Mouse (Mus musculus) stomach, postnatal 0 days (tissue): ENCODE measurements around the gene 1500009C09Rik. TPM values are rescaled to one million over a fixed set of nuclear protein-coding genes. Genes with fewer than 3 reads are reported as not detected.

ENCODE experiments used
- ATAC-seq: fragments of 200-750 bp; cut with Nextera tagmentation; 2 replicates; pipeline ENCODE4 v1.8.0; 2017; ENCODE audit not compliant: low FRiP score, low TSS enrichment
- DNase-seq: peaks from one replicate; pipeline ENCODE4 v3.0.0-alpha.2; 2016; ENCODE audit warnings: low spot score
- H3K27ac ChIP-seq: fragments of 300-500 bp; sonication (generic); replicated peaks from 2 replicates; pipeline ENCODE4 v1.5.1; 2014; ENCODE audit warnings: mild to moderate bottlenecking, control low read depth
- H3K27me3 ChIP-seq: fragments of 300-500 bp; sonication (generic); 2 replicates; pipeline ENCODE4 v1.6.1; 2014; ENCODE audit warnings: low read length; ENCODE audit not compliant: control insufficient read depth, insufficient read depth
- H3K36me3 ChIP-seq: fragments of 300-500 bp; sonication (generic); 2 replicates; pipeline ENCODE4 v1.6.1; 2014; ENCODE audit warnings: low read length, mixed read lengths; ENCODE audit not compliant: control insufficient read depth, insufficient read depth
- H3K4me1 ChIP-seq: fragments of 300-500 bp; sonication (generic); replicated peaks from 2 replicates; pipeline ENCODE4 v1.6.1; 2014; ENCODE audit warnings: antibody characterized with exemption; ENCODE audit not compliant: control insufficient read depth, insufficient read depth
- H3K4me2 ChIP-seq: fragments of 300-500 bp; sonication (generic); replicated peaks from 2 replicates; pipeline ENCODE4 v1.6.1; 2014; ENCODE audit warnings: low read depth, mild to moderate bottlenecking, control low read depth, moderate library complexity
- H3K4me3 ChIP-seq: fragments of 300-500 bp; sonication (generic); 2 replicates; pipeline ENCODE4 v1.5.1; 2014; ENCODE audit warnings: low read depth, low read length, control low read depth
- H3K9ac ChIP-seq: fragments of 300-500 bp; sonication (generic); 2 replicates; pipeline ENCODE4 v1.6.1; 2014; ENCODE audit warnings: mild to moderate bottlenecking, low read length, control low read depth, mixed read lengths
- H3K9me3 ChIP-seq: fragments of 300-500 bp; sonication (generic); 2 replicates; pipeline ENCODE4 v1.6.1; 2016; ENCODE audit warnings: low read length; ENCODE audit not compliant: control insufficient read depth
- CTCF ChIP-seq: IDR thresholded peaks from 2 replicates; pipeline ENCODE4 v1.5.1; 2016; ENCODE audit warnings: antibody characterized with exemption, low read depth, mild to moderate bottlenecking, moderate library complexity
- EP300 ChIP-seq: optimal IDR thresholded peaks from 2 replicates; pipeline ENCODE3; 2016; ENCODE audit warnings: antibody characterized with exemption
- WGBS: fragments of 180-500 bp; shearing (Covaris S2); extraction: QIAGEN DNeasy Blood & Tissue Kit; methylation state at CpG from one replicate; pipeline ENCODE4 v1.1.7; 2014; 5-methylcytosine and 5-hydroxymethylcytosine counted together
- polyA plus RNA-seq: library from polyadenylated mRNA; unstranded; fragments of >200 nt; fragmentation: Nextera tagmentation; extraction: Ambion mirVana; gene quantifications from 2 replicates; pipeline ENCODE4 v1.2.1, GENCODE M21; 2015

Gene 1500009C09Rik
- polyA plus RNA-seq, 1 experiment from 2014 or later = 0.23 TPM

GRCm38 (mm10) chr15:82229542-82230045 is 22.6 kb upstream of the 1500009C09Rik start:
- DNase-seq (no peak), ATAC-seq (no peak)
- no peak overlapping the region for H3K4me3 ChIP-seq

GRCm38 (mm10) chr15:82230098-82230611 is 22.0 kb upstream of the 1500009C09Rik start:
- Histone ChIP-seq H3K27me3 (no peaks in the 10 kb centered on the region), H3K4me3 (no peak overlapping the region), H3K4me1 (no peaks in the 10 kb centered on the region), H3K4me2 (no peak overlapping the region), H3K9ac (no peak overlapping the region), H3K9me3 (no peaks in the 10 kb centered on the region), H3K27ac (no peak overlapping the region), H3K36me3 (no peaks in the 10 kb centered on the region)
- TF ChIP-seq CTCF = no peak
- TF ChIP-seq EP300 = no peak
- WGBS = 72% methylated on average over 6 of the region's 6 CpGs
- ATAC-seq (no peak), DNase-seq (no peak)

More at GRCm38 (mm10) chr15:82229542-82230045, 22.6 kb upstream of the 1500009C09Rik start:
- Histone ChIP-seq H3K4me2 (no peak overlapping the region), H3K9ac (no peak overlapping the region), H3K27ac (no peak overlapping the region), H3K9me3 (no peaks in the 10 kb centered on the region), H3K4me1 (no peaks in the 10 kb centered on the region), H3K36me3 (no peaks in the 10 kb centered on the region), H3K27me3 (no peaks in the 10 kb centered on the region)
- WGBS = 35% methylated on average over 11 of the region's 11 CpGs
- TF ChIP-seq CTCF (no peak), EP300 (no peak)

GRCm38 (mm10) chr15:82231100-82231499 is 21.1 kb upstream of the 1500009C09Rik start:
- H3K4me1 ChIP-seq = no peaks in the 10 kb centered on the region
- H3K36me3 ChIP-seq = no peaks in the 10 kb centered on the region
- 0 out of 2 replicates have a peak, but pooled peaks have one; percentile 22 for ATAC-seq

GRCm38 (mm10) chr15:82231591-82232378 is 20.4 kb upstream of the 1500009C09Rik start:
- Histone ChIP-seq H3K36me3 (no peaks in the 10 kb centered on the region), H3K27me3 (no peaks in the 10 kb centered on the region), H3K9ac (no peak overlapping the region), H3K4me2 (no peak overlapping the region), H3K27ac (no peak overlapping the region), H3K4me3 (no peak overlapping the region), H3K9me3 (no peaks in the 10 kb centered on the region), H3K4me1 (no peaks in the 10 kb centered on the region)
- WGBS = 62% methylated on average over 11 of the region's 11 CpGs
- DNase-seq (no peak), ATAC-seq (no peak)
- no peak for TF ChIP-seq CTCF
- no peak for TF ChIP-seq EP300

More at GRCm38 (mm10) chr15:82231100-82231499, 21.1 kb upstream of the 1500009C09Rik start:
- no peak overlapping the region for H3K4me2 ChIP-seq
- H3K27ac ChIP-seq = no peak overlapping the region
- no peaks in the 10 kb centered on the region for H3K9me3 ChIP-seq
- TF ChIP-seq CTCF (no peak), EP300 (no peak)
- no peaks in the 10 kb centered on the region for H3K27me3 ChIP-seq
- WGBS = 65% methylated on average over 4 of the region's 4 CpGs
- no peak overlapping the region for H3K4me3 ChIP-seq
- no peak for DNase-seq
- H3K9ac ChIP-seq = no peak overlapping the region

- Histone ChIP-seq H3K9ac (no peak overlapping the region), H3K4me3 (no peak overlapping the region), H3K9me3 (no peaks in the 10 kb centered on the region), H3K4me1 (no peaks in the 10 kb centered on the region), H3K36me3 (no peaks in the 10 kb centered on the region), H3K4me2 (no peak overlapping the region), H3K27ac (no peak overlapping the region), H3K27me3 (no peaks in the 10 kb centered on the region)
- DNase-seq (no peak), ATAC-seq (no peak)
- 78% methylated on average over 4 of the region's 4 CpGs for WGBS
- TF ChIP-seq EP300 (no peak), CTCF (no peak)
These were observed 19.5 kb upstream of the 1500009C09Rik start for GRCm38 (mm10) chr15:82232651-82233050.

GRCm38 (mm10) chr15:82235661-82236060 is 16.5 kb upstream of the 1500009C09Rik start:
- no peak overlapping the region for H3K4me3 ChIP-seq
- H3K27me3 ChIP-seq = no peaks in the 10 kb centered on the region
- no peaks in the 10 kb centered on the region for H3K9me3 ChIP-seq
- no peak overlapping the region for H3K9ac ChIP-seq
- TF ChIP-seq CTCF (no peak), EP300 (no peak)
- no peaks in the 10 kb centered on the region for H3K36me3 ChIP-seq
- DNase-seq = peak; percentile 46
- ATAC-seq = peak; percentile 34; the same call in 1 of the 2 replicates
- WGBS = 60% methylated on average over 10 of the region's 10 CpGs
- no peak overlapping the region for H3K27ac ChIP-seq
- no peak overlapping the region for H3K4me2 ChIP-seq
- no peaks in the 10 kb centered on the region for H3K4me1 ChIP-seq
